Mouse (Mus musculus) lung, embryonic 14.5 days (tissue): Measurements from ENCODE around the gene Phldb2. TPM values are rescaled to one million over a fixed set of nuclear protein-coding genes. Genes with fewer than 3 reads are reported as not detected.

Experiments
- ATAC-seq: fragments of 200-750 bp; cut with Nextera tagmentation; 2 replicates; pipeline ENCODE4 v1.8.0; 2017; ENCODE audit warnings: mild to moderate bottlenecking, moderate TSS enrichment, moderate library complexity; ENCODE audit not compliant: insufficient read depth
- DNase-seq: peaks from one replicate; pipeline ENCODE4 v3.0.0-alpha.2; 2015
- H3K27ac ChIP-seq: fragments of 300-500 bp; sonication (generic); 2 replicates; pipeline ENCODE4 v1.5.1; 2014; ENCODE audit warnings: low read depth, mild to moderate bottlenecking, moderate library complexity
- H3K27me3 ChIP-seq: fragments of 300-500 bp; sonication (generic); 2 replicates; pipeline ENCODE4 v1.6.1; 2014; ENCODE audit warnings: low read length, control low read depth; ENCODE audit not compliant: insufficient read depth
- H3K36me3 ChIP-seq: fragments of 300-500 bp; sonication (generic); 2 replicates; pipeline ENCODE4 v1.6.1; 2014; ENCODE audit warnings: control low read depth; ENCODE audit not compliant: insufficient read depth
- H3K4me1 ChIP-seq: fragments of 300-500 bp; sonication (generic); 2 replicates; pipeline ENCODE4 v1.6.1; 2014; ENCODE audit warnings: antibody characterized with exemption, control low read depth; ENCODE audit not compliant: insufficient read depth
- H3K4me2 ChIP-seq: fragments of 300-500 bp; sonication (generic); 2 replicates; pipeline ENCODE4 v1.6.1; 2014; ENCODE audit warnings: mild to moderate bottlenecking
- H3K4me3 ChIP-seq: fragments of 300-500 bp; sonication (generic); 2 replicates; pipeline ENCODE4 v1.5.1; 2014; ENCODE audit warnings: low read depth, low read length
- H3K9ac ChIP-seq: fragments of 300-500 bp; sonication (generic); 2 replicates; pipeline ENCODE4 v1.6.1; 2014
- H3K9me3 ChIP-seq: fragments of 300-500 bp; sonication (generic); 2 replicates; pipeline ENCODE4 v1.6.1; 2016; ENCODE audit warnings: low read depth, low read length, control low read depth
- CTCF ChIP-seq: IDR thresholded peaks from 2 replicates; pipeline ENCODE4 v1.5.1; 2016; ENCODE audit warnings: antibody characterized with exemption, low read depth
- WGBS: fragments of 180-500 bp; shearing (Covaris S2); extraction: QIAGEN DNeasy Blood & Tissue Kit; methylation state at CpG from one replicate; pipeline ENCODE4 v1.1.7; 2014; 5-methylcytosine and 5-hydroxymethylcytosine counted together
- polyA plus RNA-seq: library from polyadenylated mRNA; unstranded; fragments of >200 nt; fragmentation: Nextera tagmentation; extraction: Ambion mirVana; gene quantifications from 2 replicates; pipeline ENCODE4 v1.2.1, GENCODE M21; 2014

Gene Phldb2
- polyA plus RNA-seq, 1 experiment from 2014 or later: 48.0 TPM

DNA sequence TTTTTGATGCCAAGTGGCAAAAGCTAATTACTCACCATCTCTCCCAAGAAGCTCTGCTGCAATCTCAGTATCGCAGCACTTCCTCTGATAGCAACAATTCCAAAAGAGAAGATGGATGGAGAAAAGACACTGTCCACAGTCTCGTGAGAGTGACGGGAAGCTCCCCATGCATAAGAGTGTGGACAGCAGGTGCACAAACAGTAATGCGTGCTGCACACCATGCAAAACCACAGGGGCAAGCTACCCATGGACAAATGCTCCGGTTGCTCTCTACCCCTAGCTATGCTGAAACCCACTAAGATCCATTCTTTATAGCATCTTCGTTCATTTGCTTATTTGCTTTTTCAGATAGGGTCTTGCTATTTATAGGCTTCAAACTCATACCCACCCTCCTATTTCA lies 182.5 kb downstream of the Phldb2 start:
- ATAC-seq: no peak
- H3K4me3 ChIP-seq: no peak overlapping the region
- H3K4me2 ChIP-seq: no peak overlapping the region
- no peak for DNase-seq
- no peaks in the 10 kb centered on the region for H3K9me3 ChIP-seq
- TF ChIP-seq CTCF: no peak
- H3K27ac ChIP-seq: no peak overlapping the region
- H3K36me3 ChIP-seq: peaks cover 70% of the 10 kb centered on the region
- H3K4me1 ChIP-seq: no peaks in the 10 kb centered on the region
- no peaks in the 10 kb centered on the region for H3K27me3 ChIP-seq
- no peak overlapping the region for H3K9ac ChIP-seq
- 93% methylated on average over 6 of the region's 6 CpGs for WGBS

DNA sequence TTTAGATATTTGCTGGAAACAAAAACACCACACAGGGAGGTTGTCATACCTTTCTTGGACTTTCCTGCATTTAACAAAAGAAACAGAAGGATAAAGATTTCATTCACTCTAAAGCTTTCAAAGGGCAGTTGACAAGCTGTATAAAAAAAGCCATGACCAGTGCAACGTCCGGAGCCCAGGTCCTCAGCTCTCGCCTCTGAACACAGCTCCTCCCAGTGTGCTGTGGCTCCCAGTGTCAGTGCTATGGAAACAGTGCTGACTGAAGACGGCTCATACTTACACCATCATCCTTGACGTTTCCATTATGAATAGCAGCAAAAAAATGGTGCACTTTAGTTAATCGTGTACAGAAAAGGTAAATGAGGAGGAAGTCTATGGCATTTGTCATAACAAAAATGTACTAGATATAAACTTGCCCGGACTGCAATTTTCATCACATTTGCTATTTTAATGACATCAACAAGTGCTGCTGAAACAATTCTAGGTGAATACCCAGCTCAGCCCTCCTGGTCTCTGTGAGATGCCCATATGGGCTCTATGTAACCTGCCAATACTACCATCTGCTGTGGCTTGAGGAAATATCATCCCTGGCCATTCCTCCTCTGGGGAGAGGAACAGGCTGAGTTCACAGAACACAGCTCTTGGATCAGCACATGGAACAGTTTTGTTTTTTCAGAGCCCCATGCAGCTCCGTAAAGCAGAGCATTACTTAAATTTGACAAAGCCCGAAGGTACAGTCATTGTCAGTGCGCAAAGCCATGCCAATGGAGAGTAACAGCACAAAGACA lies 185.4 kb downstream of the Phldb2 start:
- H3K4me1 ChIP-seq: 0 out of 2 replicates have a peak, but pooled peaks cover 4% of the 10 kb centered on the region
- no peak overlapping the region for H3K9ac ChIP-seq
- no peaks in the 10 kb centered on the region for H3K27me3 ChIP-seq
- TF ChIP-seq CTCF: no peak
- H3K4me2 ChIP-seq: no peak overlapping the region
- no peak overlapping the region for H3K27ac ChIP-seq
- H3K4me3 ChIP-seq: no peak overlapping the region
- no peak for DNase-seq
- H3K9me3 ChIP-seq: no peaks in the 10 kb centered on the region
- no peak for ATAC-seq
- WGBS: 65% methylated on average over 10 of the region's 10 CpGs
- H3K36me3 ChIP-seq: peaks cover 63% of the 10 kb centered on the region

DNA sequence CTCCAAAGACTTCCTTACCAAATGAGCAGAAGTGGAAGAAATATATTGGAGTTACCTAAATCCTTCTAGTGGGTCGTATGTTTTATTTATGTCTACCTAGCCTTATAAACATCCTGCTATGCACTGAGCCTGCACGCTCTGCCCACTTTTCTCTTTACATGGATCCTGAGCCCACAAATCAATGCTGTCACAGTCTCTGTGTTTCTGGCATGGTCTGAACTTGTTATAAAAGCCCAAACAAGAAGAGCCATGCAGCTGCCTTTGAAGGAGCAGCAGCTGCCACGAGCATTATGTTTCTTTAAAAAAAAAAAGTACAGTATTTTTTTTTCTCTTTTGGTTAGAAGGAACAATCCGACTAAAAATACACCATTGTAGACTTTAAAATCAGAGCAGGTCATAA lies 186.0 kb downstream of the Phldb2 start:
- H3K4me1 ChIP-seq: 0 out of 2 replicates have a peak, but pooled peaks cover 4% of the 10 kb centered on the region
- no peaks in the 10 kb centered on the region for H3K27me3 ChIP-seq
- H3K9ac ChIP-seq: no peak overlapping the region
- DNase-seq (no peak), ATAC-seq (no peak)
- H3K27ac ChIP-seq: no peak overlapping the region
- no peak overlapping the region for H3K4me2 ChIP-seq
- TF ChIP-seq CTCF: no peak
- H3K4me3 ChIP-seq: no peak overlapping the region
- peaks cover 67% of the 10 kb centered on the region for H3K36me3 ChIP-seq
- WGBS: 44% methylated on average over 4 of the region's 4 CpGs
- H3K9me3 ChIP-seq: no peaks in the 10 kb centered on the region

DNA sequence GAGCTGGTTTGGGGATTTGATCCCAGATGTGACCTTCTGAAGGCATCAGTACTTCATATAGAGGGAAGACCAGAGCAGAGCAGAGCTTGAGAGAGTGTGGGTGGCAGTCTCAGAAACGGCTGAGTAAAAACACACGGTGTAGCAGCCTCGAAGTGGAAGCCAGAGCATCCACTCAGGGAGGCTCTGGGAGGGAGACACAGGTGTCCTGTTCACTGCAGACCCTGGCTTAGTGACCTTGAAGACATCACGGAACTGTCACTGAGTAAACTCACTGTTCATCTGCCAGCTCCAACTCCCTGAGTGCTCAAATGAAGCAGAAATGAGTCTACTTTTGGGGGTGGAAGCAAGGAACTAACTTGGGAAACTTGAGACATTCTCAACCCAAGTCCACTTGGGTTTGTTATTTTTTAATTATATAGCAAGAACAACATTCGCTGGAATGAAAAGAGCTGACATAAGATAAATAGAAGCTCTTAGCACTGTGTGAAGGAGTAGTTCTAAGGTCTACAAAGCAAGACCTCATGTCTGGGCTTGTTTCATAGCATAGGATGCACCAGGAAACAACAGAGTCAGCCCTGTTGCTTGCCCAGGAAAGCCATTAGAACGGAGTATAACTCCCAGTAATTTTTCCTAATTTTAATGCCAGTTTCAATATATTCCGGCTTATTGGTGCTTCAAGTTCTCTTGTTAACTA lies 187.4 kb downstream of the Phldb2 start:
- TF ChIP-seq CTCF: no peak
- Histone ChIP-seq H3K36me3 (peaks cover 66% of the 10 kb centered on the region), H3K27ac (no peak overlapping the region), H3K9me3 (no peaks in the 10 kb centered on the region), H3K4me3 (no peak overlapping the region), H3K4me1 (0 out of 2 replicates have a peak, but pooled peaks cover 4% of the 10 kb centered on the region), H3K4me2 (no peak overlapping the region), H3K9ac (no peak overlapping the region), H3K27me3 (no peaks in the 10 kb centered on the region)
- ATAC-seq: no peak
- no peak for DNase-seq
- WGBS: 77% methylated on average over 7 of the region's 7 CpGs

DNA sequence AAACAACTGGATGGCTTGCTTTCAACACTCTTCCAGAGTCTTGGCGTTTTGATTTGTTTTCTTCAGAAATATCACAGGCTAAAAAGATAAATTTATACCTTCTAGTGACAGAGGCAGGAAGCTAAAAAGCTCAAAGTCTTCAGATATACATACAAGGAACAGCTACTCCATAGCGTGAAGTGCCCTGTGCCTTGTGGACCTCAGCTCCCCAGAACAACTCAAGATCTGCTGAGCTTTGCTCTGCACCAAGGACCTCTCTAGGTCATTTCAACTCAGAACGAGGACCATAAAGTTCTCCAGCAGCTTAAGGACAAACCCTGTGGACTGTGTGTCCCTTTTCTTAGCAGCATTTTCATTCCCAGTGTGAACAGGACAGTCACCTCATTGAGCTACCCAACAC lies 188.3 kb downstream of the Phldb2 start:
- H3K4me1 ChIP-seq: 0 out of 2 replicates have a peak, but pooled peaks cover 4% of the 10 kb centered on the region
- H3K27me3 ChIP-seq: no peaks in the 10 kb centered on the region
- WGBS: 79% methylated on average over 3 of the region's 3 CpGs
- H3K9me3 ChIP-seq: no peaks in the 10 kb centered on the region
- H3K4me2 ChIP-seq: no peak overlapping the region
- no peak overlapping the region for H3K9ac ChIP-seq
- H3K27ac ChIP-seq: no peak overlapping the region
- no peak overlapping the region for H3K4me3 ChIP-seq
- no peak for ATAC-seq
- peaks cover 66% of the 10 kb centered on the region for H3K36me3 ChIP-seq
- no peak for DNase-seq
- no peak for TF ChIP-seq CTCF

DNA sequence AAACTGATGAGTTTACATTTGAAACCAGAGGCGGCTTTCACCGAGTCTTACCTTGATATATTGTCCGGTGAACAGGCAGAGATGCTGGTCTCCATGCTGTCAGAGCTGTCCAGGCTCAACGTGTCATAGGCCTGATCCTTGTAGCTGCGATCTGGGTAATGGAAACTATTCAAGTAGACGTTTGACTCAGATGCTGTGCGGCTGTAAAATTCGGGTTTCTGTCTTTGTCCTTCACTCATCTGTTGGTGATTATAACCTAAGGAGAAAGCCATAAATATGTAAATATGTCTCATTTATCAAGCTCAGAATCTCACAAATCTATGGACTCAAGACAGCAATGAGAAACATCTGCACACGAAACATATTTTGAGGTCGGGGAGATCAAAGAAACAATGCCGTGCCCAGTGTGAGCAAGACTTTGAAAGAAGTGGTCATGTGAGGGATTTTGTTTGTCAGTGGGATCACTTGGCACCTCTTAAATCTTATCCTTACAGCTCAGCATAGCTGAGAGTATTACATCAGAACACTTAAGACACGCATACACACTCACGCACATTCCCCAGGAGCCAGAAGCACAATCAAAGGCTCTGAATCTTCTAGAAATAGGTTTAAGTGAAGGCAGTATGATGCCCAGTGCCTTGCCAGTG lies 190.4 kb downstream of the Phldb2 start:
- Histone ChIP-seq H3K4me2 (no peak overlapping the region), H3K36me3 (peaks cover 68% of the 10 kb centered on the region), H3K9me3 (no peaks in the 10 kb centered on the region), H3K9ac (no peak overlapping the region), H3K4me1 (0 out of 2 replicates have a peak, but pooled peaks cover 4% of the 10 kb centered on the region), H3K27ac (peak overlapping the region; percentile 42), H3K4me3 (no peak overlapping the region), H3K27me3 (no peaks in the 10 kb centered on the region)
- WGBS: 38% methylated on average over 13 of the region's 13 CpGs
- no peak for TF ChIP-seq CTCF
- DNase-seq: peak; percentile 63
- ATAC-seq: peak; percentile 75; the same call in 1 of the 2 replicates

DNA sequence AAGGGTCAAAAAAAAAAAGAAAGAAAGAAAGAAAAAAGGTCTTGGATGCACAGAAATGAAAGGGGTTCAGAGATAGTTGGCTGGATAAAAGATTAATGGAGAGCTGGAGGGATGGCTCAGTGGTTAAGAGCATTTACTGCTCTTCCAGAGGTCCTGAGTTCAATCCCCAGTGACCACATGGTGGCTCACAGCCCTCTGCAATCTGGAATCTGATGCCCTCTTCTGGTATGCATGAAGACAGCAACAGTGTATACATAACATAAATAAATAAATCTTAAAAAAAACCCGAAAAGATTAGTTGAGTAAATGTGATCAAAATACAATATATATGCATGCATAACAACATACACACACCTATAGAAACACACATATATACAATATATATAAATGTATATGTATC lies 192.0 kb downstream of the Phldb2 start:
- Histone ChIP-seq H3K27ac (no peak overlapping the region), H3K4me2 (no peak overlapping the region), H3K36me3 (peaks cover 71% of the 10 kb centered on the region), H3K27me3 (no peaks in the 10 kb centered on the region), H3K9ac (no peak overlapping the region), H3K9me3 (no peaks in the 10 kb centered on the region), H3K4me1 (0 out of 2 replicates have a peak, but pooled peaks cover 4% of the 10 kb centered on the region), H3K4me3 (no peak overlapping the region)
- WGBS: 70% methylated on average over 1 of the region's 1 CpGs
- DNase-seq: peak; percentile 21
- no peak for ATAC-seq
- TF ChIP-seq CTCF: peak; percentile 28
